Comparison of ENCODE assay signal across 8 mouse cellular contexts in genomic region chr7:120102164-120102972, GRCm38 (mm10). TPM values are rescaled to one million over a fixed set of nuclear protein-coding genes. Genes with fewer than 3 reads are reported as not detected.
A peak's percentile ranks its signal among the peaks of the same experiment; 100 is the strongest.
DNase-seq lines count a peak whose midpoint lies in the region; ATAC-seq and TF ChIP-seq lines count a peak whose summit lies in the region.

TSS of gene Tmem159 (plus strand) at chr7:120102353.

- ATAC-seq in embryonic facial prominence, embryonic 15.5 days (ENCODE audit: insufficient number of reproducible peaks, low FRiP score, low TSS enrichment, low read depth) = peak; percentile 89
- peak; percentile 88 for ATAC-seq in limb, embryonic 15.5 days (ENCODE audit: insufficient number of reproducible peaks, low FRiP score, low TSS enrichment, low read depth)
- peak; percentile 83 for ATAC-seq in midbrain, embryonic 16.5 days

- peaks cover 4% of the 10 kb centered on the region for H3K36me3 ChIP-seq in embryonic facial prominence, embryonic 15.5 days
- no peaks in the 10 kb centered on the region for H3K36me3 ChIP-seq in limb, embryonic 15.5 days
- H3K36me3 ChIP-seq in midbrain, embryonic 16.5 days (ENCODE audit: control insufficient read depth, insufficient read depth, low read length) = no peaks in the 10 kb centered on the region

- H3K27me3 ChIP-seq in embryonic facial prominence, embryonic 15.5 days = no peaks in the 10 kb centered on the region
- no peaks in the 10 kb centered on the region for H3K27me3 ChIP-seq in limb, embryonic 15.5 days
- peaks cover 4% of the 10 kb centered on the region; the same call in 1 of the 2 replicates for H3K27me3 ChIP-seq in midbrain, embryonic 16.5 days (ENCODE audit: control insufficient read depth, insufficient read depth, low read depth, low read length)

- no peak for TF ChIP-seq CTCF in bone marrow macrophage, adult 2 months (IDR thresholded peaks at IDR 0.05; ENCODE audit: low read depth, low read length)

- peak within 1 kb of the TSS; percentile 90 for H3K4me2 ChIP-seq in embryonic facial prominence, embryonic 15.5 days (replicated peaks)
- H3K4me2 ChIP-seq in limb, embryonic 15.5 days = peak within 1 kb of the TSS; percentile 90
- H3K4me2 ChIP-seq in midbrain, embryonic 16.5 days (ENCODE audit: low read length) = peak within 1 kb of the TSS; percentile 91

- peaks cover 13% of the 10 kb centered on the region for H3K4me1 ChIP-seq in bone marrow macrophage, adult 2 months (ENCODE audit: control insufficient read depth, insufficient read depth, low read length)
- H3K4me1 ChIP-seq in embryonic facial prominence, embryonic 15.5 days = peaks cover 11% of the 10 kb centered on the region
- H3K4me1 ChIP-seq in limb, embryonic 15.5 days = peaks cover 13% of the 10 kb centered on the region
- peaks cover 7% of the 10 kb centered on the region; the same call in 1 of the 2 replicates for H3K4me1 ChIP-seq in midbrain, embryonic 16.5 days (ENCODE audit: control insufficient read depth, insufficient read depth, low read length)

- H3K4me3 ChIP-seq in bone marrow macrophage, adult 2 months (ENCODE audit: insufficient read depth, low read length) = peak within 1 kb of the TSS; percentile 99
- peak within 1 kb of the TSS; percentile 72 for H3K4me3 ChIP-seq in embryonic facial prominence, embryonic 15.5 days (replicated peaks)
- peak within 1 kb of the TSS; percentile 66 for H3K4me3 ChIP-seq in limb, embryonic 15.5 days
- peak within 1 kb of the TSS; percentile 46 for H3K4me3 ChIP-seq in midbrain, embryonic 16.5 days (ENCODE audit: low read depth, low read length)

- peak within 1 kb of the TSS; percentile 49 for H3K9ac ChIP-seq in embryonic facial prominence, embryonic 15.5 days
- peak within 1 kb of the TSS; percentile 62 for H3K9ac ChIP-seq in limb, embryonic 15.5 days
- H3K9ac ChIP-seq in midbrain, embryonic 16.5 days (ENCODE audit: low read depth, low read length) = peak within 1 kb of the TSS; percentile 63

- no peaks in the 10 kb centered on the region for H3K9me3 ChIP-seq in embryonic facial prominence, embryonic 15.5 days (replicated peaks)
- H3K9me3 ChIP-seq in limb, embryonic 15.5 days = no peaks in the 10 kb centered on the region
- no peaks in the 10 kb centered on the region for H3K9me3 ChIP-seq in midbrain, embryonic 16.5 days (replicated peaks; ENCODE audit: control insufficient read depth, low read length, poor library complexity, severe bottlenecking)

- peak; percentile 75 for DNase-seq in 3134 (ENCODE audit: extremely low read depth, insufficient read length, low spot score)
- peak; percentile 90 to 93 for DNase-seq in heart, adult 9 months (ENCODE audit: low spot score in 2 of 2)
- DNase-seq in kidney, adult 9 months = peak; percentile 93
- DNase-seq in spleen, adult 18-20 months = peak; percentile 61 to 67

- 1% methylated on average over 41 of the region's 42 CpGs for WGBS in embryonic facial prominence, embryonic 15.5 days
- WGBS in limb, embryonic 15.5 days = under 1% methylated on average over 41 of the region's 42 CpGs
- under 1% methylated on average over 41 of the region's 42 CpGs for WGBS in midbrain, embryonic 16.5 days

- no peak; the same call in 1 of the 2 replicates for TF ChIP-seq POLR2A in bone marrow macrophage, adult 2 months (IDR thresholded peaks at IDR 0.05; ENCODE audit: borderline replicate concordance, low read depth, low read length)

- peak within 1 kb of the TSS; percentile 52 for H3K27ac ChIP-seq in bone marrow macrophage, adult 2 months (ENCODE audit: insufficient read depth, low read depth, low read length)
- peak within 1 kb of the TSS; percentile 45 for H3K27ac ChIP-seq in embryonic facial prominence, embryonic 15.5 days (replicated peaks)
- peak within 1 kb of the TSS; percentile 50 for H3K27ac ChIP-seq in limb, embryonic 15.5 days
- H3K27ac ChIP-seq in midbrain, embryonic 16.5 days (ENCODE audit: low read length) = no peak within 1 kb of the TSS

RNA-seq across cellular contexts. Expression of gene Tmem159, which starts in this region (rescaled TPM):
- polyA plus RNA-seq in bone marrow macrophage, adult 2 months (2012; ENCODE audit: insufficient read depth, insufficient read length, missing spikeins) = 30.6 and 33.7 TPM in 2 replicates
- 31.2 and 32.2 TPM in 2 replicates for polyA plus RNA-seq in embryonic facial prominence, embryonic 15.5 days (2015; fragmentation: Nextera tagmentation; extraction: Ambion mirVana)
- polyA plus RNA-seq in limb, embryonic 15.5 days (2015; fragmentation: Nextera tagmentation; extraction: Ambion mirVana) = 28.2 and 29.2 TPM in 2 replicates
- 12.9 and 31.7 TPM in 2 replicates for polyA plus RNA-seq in midbrain, embryonic 16.5 days (2015; fragmentation: Nextera tagmentation; extraction: Ambion mirVana)

Comparison
In these comparisons a context has a peak if more than half of its experiments do, and no peak if none do; other contexts are left out.
1. H3K4me3 ChIP-seq: peak in every context shown above with its lines; median percentile 99 in bone marrow macrophage, adult 2 months; 72 in embryonic facial prominence, embryonic 15.5 days; 66 in limb, embryonic 15.5 days; 46 in midbrain, embryonic 16.5 days.